Comparison of ENCODE assay signal across 16 mouse cellular contexts in genomic region chr4:82837526-82838240, GRCm38 (mm10). TPM values are rescaled to one million over a fixed set of nuclear protein-coding genes. Genes with fewer than 3 reads are reported as not detected.
DNase-seq lines count a peak whose midpoint lies in the region; ATAC-seq and TF ChIP-seq lines count a peak whose summit lies in the region.
"Had no signal": no experiment of that assay in that cellular context is flagged by ENCODE, and none has a peak within 500 bp of the region (broad histone marks: within the 10 kb centered on the region; RNA-seq: fewer than 3 reads in every experiment).

No protein-coding gene starts in this region.

- peaks cover 29% of the 10 kb centered on the region for H3K36me3 ChIP-seq in forebrain, embryonic 14.5 days (ENCODE audit: control insufficient read depth, insufficient read depth, low read length)
- H3K36me3 ChIP-seq in forebrain, embryonic 15.5 days, result peaks cover 18% of the 10 kb centered on the region; the same call in 1 of the 2 replicates
- peaks cover 21% of the 10 kb centered on the region; the same call in 1 of the 2 replicates for H3K36me3 ChIP-seq in lung, embryonic 14.5 days (ENCODE audit: insufficient read depth)
- peaks cover 62% of the 10 kb centered on the region for H3K36me3 ChIP-seq in G1E (replicated peaks)

- no peaks in the 10 kb centered on the region for H3K4me1 ChIP-seq in forebrain, embryonic 14.5 days (ENCODE audit: control insufficient read depth, insufficient read depth, low read length)
- no peaks in the 10 kb centered on the region for H3K4me1 ChIP-seq in forebrain, embryonic 15.5 days
- no peaks in the 10 kb centered on the region for H3K4me1 ChIP-seq in lung, embryonic 14.5 days (ENCODE audit: insufficient read depth)
- H3K4me1 ChIP-seq in lung, adult 2 months (ENCODE audit: control insufficient read depth, insufficient read depth, low read length), result 0 out of 2 replicates have a peak, but pooled peaks cover 2% of the 10 kb centered on the region
- no peaks in the 10 kb centered on the region for H3K4me1 ChIP-seq in G1E (ENCODE audit: insufficient read depth, low read depth, low read length)
- H3K4me1 ChIP-seq: midbrain, embryonic 12.5 days; neural tube, embryonic 13.5 days had no signal

- peak; percentile 76 for DNase-seq in forebrain, embryonic 14.5 days (ENCODE audit: low spot score)
- DNase-seq in lung, embryonic 14.5 days, result peak; percentile 80
- DNase-seq in lung, adult 2 months, result no peak
- no peak for DNase-seq in G1E (ENCODE audit: low spot score)
- peak; percentile 56 for DNase-seq in retina, embryonic 14.5 days (ENCODE audit: low spot score)
- DNase-seq in kidney, postnatal 14 days, result no peak
- DNase-seq in spleen, postnatal 36 days (ENCODE audit: low spot score in 2 of 2), result no peak
- DNase-seq: adrenal gland, postnatal 14 days; heart, postnatal 36 days; kidney, adult 11 months; right cerebral cortex, adult 18-20 months had no signal

- H3K9me3 ChIP-seq in forebrain, embryonic 14.5 days (replicated peaks; ENCODE audit: control insufficient read depth, low read length), result no peaks in the 10 kb centered on the region
- no peaks in the 10 kb centered on the region for H3K9me3 ChIP-seq in forebrain, embryonic 15.5 days
- no peaks in the 10 kb centered on the region for H3K9me3 ChIP-seq in lung, embryonic 14.5 days (ENCODE audit: low read depth, low read length)
- no peaks in the 10 kb centered on the region for H3K9me3 ChIP-seq in G1E (replicated peaks)
- H3K9me3 ChIP-seq: midbrain, embryonic 12.5 days; neural tube, embryonic 13.5 days had no signal

- no peak overlapping the region for H3K4me3 ChIP-seq in forebrain, embryonic 14.5 days (ENCODE audit: low read depth, low read length)
- H3K4me3 ChIP-seq in forebrain, embryonic 15.5 days, result no peak overlapping the region
- no peak overlapping the region for H3K4me3 ChIP-seq in lung, embryonic 14.5 days (ENCODE audit: low read depth, low read length)
- H3K4me3 ChIP-seq in lung, adult 2 months (replicated peaks; ENCODE audit: extremely low read depth, low read depth, low read length), result no peak overlapping the region
- H3K4me3 ChIP-seq in G1E (ENCODE audit: low read depth, low read length), result no peak overlapping the region
- H3K4me3 ChIP-seq: midbrain, embryonic 12.5 days; neural tube, embryonic 13.5 days had no signal

- TF ChIP-seq CTCF in lung, embryonic 14.5 days (IDR thresholded peaks at IDR 0.05; ENCODE audit: low read depth), result peak; percentile 26
- TF ChIP-seq CTCF in lung, adult 2 months (IDR thresholded peaks at IDR 0.05; ENCODE audit: insufficient read depth, low read length), result no peak
- TF ChIP-seq CTCF in G1E (IDR thresholded peaks at IDR 0.05; ENCODE audit: low read depth, low read length), result no peak

- no peak for ATAC-seq in forebrain, embryonic 14.5 days
- ATAC-seq in forebrain, embryonic 15.5 days (replicated peaks), result no peak
- no peak for ATAC-seq in lung, embryonic 14.5 days (ENCODE audit: insufficient read depth)
- ATAC-seq in G1E (ENCODE audit: extremely low read depth, insufficient number of reproducible peaks, low FRiP score, poor library complexity, severe bottlenecking), result peak; percentile 34; the same call in 1 of the 2 replicates

- TF ChIP-seq POLR2A in lung, adult 2 months (IDR thresholded peaks at IDR 0.05; ENCODE audit: borderline replicate concordance, extremely low read depth, low read depth, low read length), result no peak

- no peak overlapping the region for H3K4me2 ChIP-seq in forebrain, embryonic 14.5 days (ENCODE audit: low read length)
- H3K4me2 ChIP-seq in forebrain, embryonic 15.5 days (replicated peaks), result no peak overlapping the region
- H3K4me2 ChIP-seq in lung, embryonic 14.5 days, result no peak overlapping the region
- H3K4me2 ChIP-seq: midbrain, embryonic 12.5 days; neural tube, embryonic 13.5 days had no signal

- no peak overlapping the region for H3K9ac ChIP-seq in forebrain, embryonic 14.5 days (ENCODE audit: low read length)
- no peak overlapping the region for H3K9ac ChIP-seq in forebrain, embryonic 15.5 days (replicated peaks)
- H3K9ac ChIP-seq in lung, embryonic 14.5 days, result no peak overlapping the region
- H3K9ac ChIP-seq: midbrain, embryonic 12.5 days; neural tube, embryonic 13.5 days had no signal

- no peak overlapping the region for H3K27ac ChIP-seq in forebrain, embryonic 14.5 days (ENCODE audit: low read depth, low read length)
- H3K27ac ChIP-seq in forebrain, embryonic 15.5 days (replicated peaks), result no peak overlapping the region
- H3K27ac ChIP-seq in lung, embryonic 14.5 days (ENCODE audit: low read depth), result no peak overlapping the region
- H3K27ac ChIP-seq: midbrain, embryonic 12.5 days; neural tube, embryonic 13.5 days had no signal

- 74% methylated on average over 3 of the region's 3 CpGs for WGBS in forebrain, embryonic 14.5 days
- WGBS in forebrain, embryonic 15.5 days, result 64% methylated on average over 3 of the region's 3 CpGs
- WGBS in lung, embryonic 14.5 days, result 66% methylated on average over 3 of the region's 3 CpGs
- WGBS in lung, adult 2 months, result 52% methylated on average over 3 of the region's 3 CpGs

- no peaks in the 10 kb centered on the region for H3K27me3 ChIP-seq in forebrain, embryonic 14.5 days (replicated peaks; ENCODE audit: control insufficient read depth, insufficient read depth, low read length)
- H3K27me3 ChIP-seq in forebrain, embryonic 15.5 days, result no peaks in the 10 kb centered on the region
- no peaks in the 10 kb centered on the region for H3K27me3 ChIP-seq in lung, embryonic 14.5 days (ENCODE audit: insufficient read depth, low read length)
- no peaks in the 10 kb centered on the region for H3K27me3 ChIP-seq in G1E (ENCODE audit: insufficient read depth, low read length)
- H3K27me3 ChIP-seq: midbrain, embryonic 12.5 days; neural tube, embryonic 13.5 days had no signal

RNA-seq across cellular contexts. Expression of gene Zdhhc21, which starts 22.1 kb away (rescaled TPM):
- 13.1 and 15.7 TPM in 2 replicates for polyA plus RNA-seq in forebrain, embryonic 14.5 days (2014; fragmentation: Nextera tagmentation; extraction: Ambion mirVana)
- polyA plus RNA-seq in forebrain, embryonic 15.5 days (2015; fragmentation: Nextera tagmentation; extraction: Ambion mirVana), result 18.2 and 18.3 TPM in 2 replicates
- polyA plus RNA-seq in lung, embryonic 14.5 days (2014; fragmentation: Nextera tagmentation; extraction: Ambion mirVana), result 15.2 and 17.5 TPM in 2 replicates
- 2.9 and 4.3 TPM in 2 replicates for polyA plus RNA-seq in lung, adult 2 months (2012; rRNA removed)
- total RNA-seq in G1E (2014; fragmentation: Nextera tagmentation), result 41.8 and 55.3 TPM in 2 replicates
- total RNA-seq in G1E (2017), result 23.9 and 28.6 TPM in 2 replicates
- 2.2 and 2.9 TPM in 2 replicates for polyA plus RNA-seq in G1E (2012)

RNA-seq across cellular contexts. Expression of gene Cer1, which starts 47.3 kb away (rescaled TPM):
- 0.10 TPM in 1 of 2 replicates, not detected in the other for polyA plus RNA-seq in forebrain, embryonic 14.5 days (2014; fragmentation: Nextera tagmentation; extraction: Ambion mirVana)
- polyA plus RNA-seq in forebrain, embryonic 15.5 days (2015; fragmentation: Nextera tagmentation; extraction: Ambion mirVana), result 0.19 and 0.27 TPM in 2 replicates
- 3.1 and 3.9 TPM in 2 replicates for polyA plus RNA-seq in lung, embryonic 14.5 days (2014; fragmentation: Nextera tagmentation; extraction: Ambion mirVana)
- not detected in 2 replicates for polyA plus RNA-seq in lung, adult 2 months (2012; rRNA removed)
- not detected in 2 replicates for total RNA-seq in G1E (2014; fragmentation: Nextera tagmentation)
- total RNA-seq in G1E (2017), result 0.06 TPM in 1 of 2 replicates, not detected in the other
- not detected in 2 replicates for polyA plus RNA-seq in G1E (2012)
- total RNA-seq: adrenal gland, postnatal 14 days; heart, adult 8-10 months; heart, postnatal 36 days had no signal
- polyA plus RNA-seq: liver, embryonic 16.5 days; midbrain, embryonic 12.5 days had no signal

Comparison
In these comparisons a context has a peak if more than half of its experiments do, and no peak if none do; other contexts are left out.
1. DNase-seq: peak in forebrain, embryonic 14.5 days (single experiment), lung, embryonic 14.5 days (single experiment) and retina, embryonic 14.5 days (single experiment); none in lung, adult 2 months (single experiment), G1E (single experiment), kidney, postnatal 14 days (single experiment) and spleen, postnatal 36 days (0 of 2).